Mouse (Mus musculus) brain, embryonic 14.5 days (tissue): ENCODE measurements at regions not wholly inside any gene's neighbourhood (a gene's known extent, or its start where the extent isn't known, plus 50 kb on each side); places are given as distances from the start of the nearest gene placed in this dataset.

Source experiments
- CTCF ChIP-seq: fragments of 200-500 bp; IDR thresholded peaks from 2 replicates; pipeline ENCODE4 v1.5.1; 2012; ENCODE audit warnings: inconsistent platforms, mild to moderate bottlenecking, moderate library complexity, borderline replicate concordance; ENCODE audit not compliant: insufficient read depth, insufficient read length; ENCODE audit errors: extremely low read depth
- POLR2A ChIP-seq: fragments of 200-500 bp; IDR thresholded peaks from 2 replicates; pipeline ENCODE4 v1.6.1; 2012; ENCODE audit warnings: mild to moderate bottlenecking, inconsistent platforms, borderline replicate concordance; ENCODE audit not compliant: poor library complexity, insufficient read depth, insufficient read length, severe bottlenecking; ENCODE audit errors: extremely low read depth

DNA sequence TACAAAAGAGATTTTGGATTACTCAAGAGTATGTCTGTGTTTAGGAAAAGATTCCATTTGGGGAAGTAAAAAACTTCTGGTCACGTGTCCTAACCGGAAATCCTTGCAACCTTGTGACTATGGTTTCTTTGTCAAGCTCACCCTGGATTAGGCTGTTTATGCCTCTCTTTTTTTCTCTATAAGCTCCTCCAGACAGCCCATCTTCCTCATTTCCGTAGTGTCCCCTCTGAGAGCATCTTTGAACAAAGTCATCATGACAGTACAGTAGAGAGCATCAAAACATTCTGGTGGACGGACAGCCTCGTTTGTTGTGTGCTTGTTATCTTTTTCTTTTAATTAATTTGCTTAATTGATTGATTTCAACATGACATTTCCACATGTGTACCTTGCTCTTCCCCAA is 112.7 kb downstream of the Naa11 start:
- no peak for TF ChIP-seq CTCF
- no peak for TF ChIP-seq POLR2A
